Mouse (Mus musculus): ENCODE data around the gene Ptpn21. TPM values are rescaled to one million over a fixed set of nuclear protein-coding genes. Genes with fewer than 3 reads are reported as not detected.

Gene Ptpn21
- polyA plus RNA-seq, 1 experiment from 2014 or later, result 5.0 TPM

- peak within 1 kb of the TSS; percentile 78 for H3K9ac ChIP-seq (replicated peaks)
- H3K27ac ChIP-seq (replicated peaks), result peak within 1 kb of the TSS; percentile 61
- peaks cover 12% of the 10 kb centered on the region for H3K4me1 ChIP-seq
- H3K36me3 ChIP-seq, result no peaks in the 10 kb centered on the region; the same call in 1 of the 2 replicates
- peak within 1 kb of the TSS; percentile 67 for H3K4me3 ChIP-seq
- H3K4me2 ChIP-seq (replicated peaks), result peak within 1 kb of the TSS; percentile 68
- ATAC-seq (replicated peaks), result peak; percentile 94
- H3K9me3 ChIP-seq, result peaks cover 5% of the 10 kb centered on the region; the same call in 1 of the 2 replicates
- 1% methylated on average over 32 of the region's 32 CpGs for WGBS
- no peaks in the 10 kb centered on the region for H3K27me3 ChIP-seq
These were observed 109.6 kb downstream of the Ptpn21 start, which contains the start of gene Spata7 for GRCm38 (mm10) chr12:98627392-98628259. Spata7 (plus strand) TSS chr12:98628157.

Other genes with a start within 250 kb of the Ptpn21 start
- gene Kcnk10, start 159.1 kb downstream of the Ptpn21 start, polyA plus RNA-seq (2015; fragmentation: Nextera tagmentation; extraction: Ambion mirVana), result 51.7 and 52.1 TPM in 2 replicates
- gene Spata7, start 109.2 kb downstream of the Ptpn21 start, polyA plus RNA-seq (2015; fragmentation: Nextera tagmentation; extraction: Ambion mirVana), result 27.7 and 29.5 TPM in 2 replicates
- gene Zc3h14, start 9.6 kb upstream of the Ptpn21 start, polyA plus RNA-seq (2015; fragmentation: Nextera tagmentation; extraction: Ambion mirVana), result 126 and 127 TPM in 2 replicates
- gene Eml5, start 164.1 kb upstream of the Ptpn21 start, polyA plus RNA-seq (2015; fragmentation: Nextera tagmentation; extraction: Ambion mirVana), result 19.2 and 20.5 TPM in 2 replicates
- gene Ttc8, start 183.2 kb upstream of the Ptpn21 start, polyA plus RNA-seq (2015; fragmentation: Nextera tagmentation; extraction: Ambion mirVana), result 35.4 and 38.4 TPM in 2 replicates